Mouse (Mus musculus) cerebellum, adult 9-11 months (tissue): ENCODE results near the gene Atcay.
"Not testable (repeated sequence)": the region's sequence is repeated elsewhere in the genome, so short reads cannot be mapped to it uniquely, and the experiment has no call there.

Source experiments
- DNase-seq: peaks from one replicate; pipeline ENCODE4 v3.0.0; 2022

Atcay gene

DNA sequence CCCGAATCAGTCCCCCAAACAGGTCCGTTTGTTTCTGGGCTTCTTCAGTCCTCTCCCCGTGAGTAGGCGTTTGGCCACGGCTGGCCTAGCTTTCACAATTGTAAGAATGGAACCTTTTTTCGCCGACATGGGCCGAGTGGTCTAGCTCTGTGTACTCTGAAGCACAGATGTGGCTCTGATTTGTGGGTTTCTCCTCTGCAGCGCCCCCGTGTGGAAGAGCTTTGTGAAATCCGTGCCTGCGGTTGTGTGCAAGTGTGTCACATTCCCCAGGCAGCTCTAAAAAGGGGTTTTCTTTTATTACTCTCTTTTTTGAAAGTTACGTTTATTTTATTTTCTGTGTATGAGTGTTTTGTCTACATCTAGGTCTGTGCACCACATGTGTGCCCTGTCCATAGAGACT is 10.2 kb upstream of the Atcay start:
- DNase-seq = peak; percentile 54

DNA sequence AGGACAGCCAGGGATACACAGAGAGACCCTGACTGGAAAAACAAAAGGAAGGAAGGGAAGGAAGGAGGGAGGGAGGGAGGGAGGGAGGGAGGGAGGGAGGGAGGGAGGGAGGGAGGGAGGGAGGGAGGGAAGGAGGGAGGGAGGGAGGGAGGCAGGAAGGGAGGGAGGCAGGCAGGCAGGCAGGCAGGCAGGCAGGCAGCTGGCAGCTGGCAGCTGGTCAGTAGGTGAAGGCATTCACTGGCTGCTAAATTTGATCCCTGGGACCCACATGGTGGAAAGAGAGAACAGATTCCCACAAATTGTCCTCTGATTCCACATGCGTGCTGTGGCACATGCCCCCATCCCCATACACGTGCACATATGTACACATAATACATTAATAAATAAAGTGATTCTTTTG is 8.0 kb upstream of the Atcay start:
- no peak for DNase-seq

DNA sequence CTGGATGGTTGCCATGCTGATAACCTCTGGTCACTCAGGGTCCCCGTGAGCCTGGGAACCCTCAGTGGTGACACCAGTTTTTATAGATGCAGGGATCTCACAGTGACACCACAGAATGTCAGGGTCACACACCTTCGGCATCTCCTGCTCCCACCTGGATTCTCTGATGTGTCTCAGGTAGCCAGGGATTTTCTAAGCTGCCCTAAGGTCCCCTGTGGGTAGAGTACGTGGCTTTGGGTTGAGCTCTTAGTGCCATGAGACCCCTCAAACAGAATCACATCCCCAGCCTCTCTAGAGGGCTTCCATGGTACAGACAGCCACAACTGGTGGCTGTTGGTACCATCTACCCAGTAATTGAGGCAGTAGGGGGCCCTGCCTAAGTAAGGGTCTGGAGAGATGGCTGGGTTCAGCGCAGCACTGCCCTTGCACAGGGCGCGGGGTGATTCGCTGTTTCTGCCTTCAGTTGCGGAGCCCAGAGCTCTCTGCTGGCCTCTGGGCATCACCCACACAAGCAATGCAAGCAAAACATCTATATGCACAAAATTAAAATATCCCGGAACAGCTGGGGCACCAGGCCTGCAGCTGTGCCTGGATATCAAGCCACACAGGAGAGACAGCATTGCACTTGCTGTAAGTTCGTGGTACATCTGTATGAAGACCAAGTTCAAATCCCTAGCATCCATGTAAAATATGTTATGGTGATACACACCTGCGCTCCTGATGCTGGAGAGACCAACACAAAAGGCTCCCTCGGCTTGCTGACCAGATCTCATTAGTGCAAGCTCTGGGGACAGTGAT is 6.0 kb upstream of the Atcay start:
- peak; percentile 30 for DNase-seq

DNA sequence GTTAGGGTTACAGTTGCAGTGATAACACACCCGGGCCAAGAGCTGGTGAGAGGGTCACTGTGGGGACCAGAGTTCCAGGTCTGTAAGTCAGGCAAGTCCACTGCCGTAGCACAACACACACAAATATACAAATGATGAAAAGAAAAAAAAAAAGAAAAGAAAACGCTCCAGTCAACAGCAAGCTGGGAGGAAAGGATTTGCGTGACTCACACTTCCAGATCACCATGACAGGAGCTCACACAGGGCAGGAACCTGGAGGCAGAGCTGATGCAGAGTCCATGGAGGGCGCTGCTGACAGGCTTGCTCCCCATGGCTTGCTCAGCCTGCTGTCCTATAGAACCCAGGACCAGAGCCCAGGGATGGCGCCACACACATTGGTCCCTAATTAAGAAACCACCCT is 3.6 kb upstream of the Atcay start:
- DNase-seq = peak; percentile 36

DNA sequence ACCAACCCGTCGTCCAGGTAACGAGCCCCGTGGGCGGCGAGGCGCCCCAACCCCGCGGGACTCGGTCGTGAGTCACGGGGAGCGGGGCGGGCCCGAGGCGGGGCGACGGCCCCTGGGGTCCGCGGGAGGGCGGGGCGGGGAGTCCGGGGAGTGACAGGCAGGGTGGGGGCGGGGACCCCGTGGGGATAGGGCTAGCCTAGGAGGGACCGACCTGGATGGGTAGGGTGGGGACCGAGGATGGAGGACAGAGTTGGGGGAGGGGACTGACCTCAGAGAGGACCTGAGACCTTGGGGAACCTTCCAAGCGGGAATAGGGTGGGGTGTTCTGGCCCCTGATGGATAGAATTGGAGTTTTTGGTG is 2.6 kb upstream of the Atcay start:
- DNase-seq = no peak

DNA sequence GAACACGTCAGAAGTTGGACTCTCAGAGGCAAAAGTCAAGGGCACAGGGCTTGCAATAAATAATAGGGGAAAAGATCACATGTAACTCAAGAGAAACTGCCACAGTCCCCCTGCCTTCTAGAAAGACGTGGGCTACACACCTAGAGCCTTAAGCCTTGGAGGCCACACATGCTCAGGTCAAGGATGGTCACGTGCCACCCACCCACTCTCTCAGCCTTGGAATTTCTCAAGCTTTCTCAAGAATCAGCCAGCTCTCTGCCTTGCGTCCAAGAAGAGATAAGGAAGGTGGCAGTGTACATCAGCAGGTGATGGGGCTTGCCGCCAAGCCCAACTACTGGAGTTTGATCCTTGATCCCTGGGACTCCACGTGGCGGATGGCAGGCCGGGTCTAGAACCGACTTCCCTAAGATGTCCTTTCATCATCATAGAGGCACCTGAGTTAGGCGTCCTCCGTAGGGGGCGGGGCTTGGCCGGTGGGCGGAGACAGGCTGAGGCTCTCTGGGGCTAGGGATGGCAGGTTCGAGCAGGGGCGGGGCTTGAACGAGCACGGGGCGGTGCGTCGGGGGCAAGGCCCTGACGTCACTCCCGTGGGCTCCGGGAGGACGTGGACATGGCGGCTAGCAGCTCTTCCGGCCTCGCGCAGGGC is 2.1 kb upstream of the Atcay start, which contains the start of gene Zfr2:
TSS of gene Zfr2 (plus strand) at position 576 of the 646 bp plus-strand sequence.
- DNase-seq = peak; percentile 96

DNA sequence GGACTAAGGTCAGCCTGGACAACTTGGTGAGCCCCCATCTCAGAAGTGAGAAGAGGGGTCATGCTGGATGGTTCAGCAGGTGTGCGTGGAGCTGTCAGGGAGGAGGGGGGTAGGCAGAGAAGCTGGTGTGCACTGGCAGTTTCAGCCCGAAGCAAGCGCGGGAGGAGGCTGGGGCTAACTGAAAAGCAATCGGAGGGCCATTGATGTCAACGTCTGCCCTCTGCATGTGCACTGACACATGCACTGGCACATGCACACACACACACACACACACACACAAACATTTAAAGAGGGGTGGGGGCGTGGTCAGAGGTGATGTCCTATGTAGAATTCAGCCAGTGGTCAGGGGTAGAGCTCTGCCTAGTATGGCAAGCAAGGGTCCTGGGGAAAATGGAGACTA is 803 bp upstream of the Atcay start:
- peak; percentile 65 for DNase-seq

DNA sequence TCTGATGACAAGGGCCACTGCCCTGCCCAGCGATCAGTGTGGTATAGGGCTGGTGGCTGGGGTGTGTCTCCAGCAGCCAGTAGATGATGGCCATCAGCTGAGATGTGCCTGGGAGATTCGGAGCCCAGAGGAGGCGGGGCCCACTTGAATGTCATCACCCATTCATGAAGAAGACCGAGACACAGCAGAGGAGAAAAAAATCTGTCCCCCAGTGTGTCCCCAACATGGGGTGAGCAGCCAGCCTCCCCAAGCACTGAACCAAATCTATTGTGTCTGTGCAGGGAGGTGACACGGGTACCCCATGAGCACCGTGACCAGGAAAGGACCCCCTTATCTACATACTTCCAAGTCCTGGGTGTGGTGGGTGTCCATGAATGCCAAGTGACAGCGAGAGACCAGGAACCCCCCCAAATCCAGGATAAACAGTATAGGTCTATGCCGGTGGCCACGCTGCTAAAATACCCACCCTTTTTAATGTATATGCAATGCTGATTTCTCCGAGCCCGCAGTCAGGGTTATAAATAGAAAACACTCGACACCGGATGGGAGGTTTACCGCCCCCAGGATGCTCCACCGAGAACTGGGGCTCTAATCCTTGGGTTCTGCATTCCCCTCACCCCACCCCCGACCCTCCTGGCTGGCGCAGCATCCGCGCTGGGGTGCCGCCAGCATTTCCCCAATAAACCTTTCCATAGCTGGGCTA is 747 bp downstream of the Atcay start:
- DNase-seq = peak; percentile 70

DNA sequence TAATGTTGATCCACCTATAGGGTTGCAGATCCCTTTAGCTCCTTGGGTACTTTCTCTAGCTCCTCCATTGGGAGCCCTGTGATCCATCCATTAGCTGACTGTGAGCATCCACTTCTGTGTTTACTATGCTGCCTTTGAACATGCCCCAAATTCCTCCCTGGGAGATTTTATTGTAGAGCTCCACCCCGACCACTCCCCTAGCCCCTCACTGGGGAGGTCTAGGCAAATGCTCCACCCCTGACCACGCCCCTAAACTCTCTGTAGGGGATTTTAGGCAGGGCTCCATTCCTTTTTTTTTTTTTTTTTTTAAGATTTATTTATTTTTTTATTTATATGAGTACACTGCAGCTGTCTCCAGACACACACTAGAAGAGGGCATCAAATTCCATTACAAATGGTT is 6.9 kb downstream of the Atcay start:
- not testable (repeated sequence) for DNase-seq

DNA sequence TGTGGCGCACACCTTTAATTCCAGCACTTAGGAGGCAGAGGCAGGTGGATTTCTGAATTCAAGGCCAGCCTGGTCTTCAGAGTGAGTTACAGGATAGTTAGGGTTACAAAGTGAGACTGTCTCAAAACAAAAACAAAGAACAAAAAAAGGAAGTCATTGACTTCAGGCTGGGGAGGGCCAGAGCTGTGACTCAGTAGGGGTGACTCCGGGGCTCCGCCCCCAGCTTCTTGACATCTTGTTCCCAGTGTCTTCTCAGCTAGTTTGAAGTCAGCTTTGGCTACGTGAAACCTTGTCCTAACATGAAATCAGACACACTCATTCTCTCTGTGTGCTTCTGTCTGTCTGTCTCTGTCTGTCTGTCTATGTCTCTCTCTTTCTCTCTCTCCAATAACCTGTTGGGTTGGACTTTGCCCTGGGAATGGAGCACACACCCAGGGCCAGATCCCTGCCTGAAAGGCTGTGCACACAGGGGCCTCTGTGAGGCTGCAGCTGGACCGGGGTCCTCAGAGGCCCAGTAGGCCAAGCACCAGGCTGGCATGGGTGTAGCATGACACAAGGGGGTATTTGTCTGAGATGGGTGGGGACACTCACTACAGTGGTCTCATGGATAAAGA is 9.1 kb downstream of the Atcay start:
- DNase-seq = no peak

DNA sequence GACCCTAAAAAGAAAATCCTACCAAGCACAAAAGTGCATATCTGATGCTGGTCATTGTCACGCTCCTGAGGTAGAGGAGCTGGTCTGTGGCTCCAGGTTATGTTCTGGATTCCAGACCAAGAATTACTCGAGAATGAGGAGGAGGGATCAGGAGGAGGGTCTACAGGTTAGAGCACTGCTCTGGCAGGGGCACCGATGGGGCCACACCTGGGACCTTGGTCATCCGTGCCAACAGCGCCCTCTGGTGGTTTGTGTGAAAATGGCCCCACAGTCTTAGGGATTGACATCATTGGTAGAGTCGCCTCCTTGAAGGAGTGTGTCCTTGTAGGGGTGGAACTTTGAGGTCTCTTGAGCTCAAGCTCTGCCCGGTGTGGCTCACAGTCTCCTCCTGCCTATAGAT is 12.7 kb downstream of the Atcay start:
- peak; percentile 56 for DNase-seq

DNA sequence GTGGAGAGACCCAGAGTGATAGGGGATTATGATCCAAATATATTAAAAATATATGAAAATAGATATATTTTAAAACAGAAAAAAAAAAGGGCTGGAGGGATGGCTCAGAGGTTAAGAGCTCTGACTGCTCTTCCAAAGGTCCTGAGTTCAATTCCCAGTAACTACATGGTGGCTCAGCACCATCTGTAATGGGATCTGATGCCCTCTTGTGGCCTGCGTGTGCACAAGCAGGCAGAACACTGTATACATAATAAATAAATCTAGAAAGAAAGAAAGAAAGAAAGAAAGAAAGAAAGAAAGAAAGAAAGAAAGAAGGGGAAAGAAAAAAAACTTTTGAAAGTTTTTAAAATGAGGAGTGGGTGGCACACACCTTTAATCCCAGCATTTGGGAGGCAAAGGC is 13.4 kb downstream of the Atcay start:
- not testable (repeated sequence) for DNase-seq

DNA sequence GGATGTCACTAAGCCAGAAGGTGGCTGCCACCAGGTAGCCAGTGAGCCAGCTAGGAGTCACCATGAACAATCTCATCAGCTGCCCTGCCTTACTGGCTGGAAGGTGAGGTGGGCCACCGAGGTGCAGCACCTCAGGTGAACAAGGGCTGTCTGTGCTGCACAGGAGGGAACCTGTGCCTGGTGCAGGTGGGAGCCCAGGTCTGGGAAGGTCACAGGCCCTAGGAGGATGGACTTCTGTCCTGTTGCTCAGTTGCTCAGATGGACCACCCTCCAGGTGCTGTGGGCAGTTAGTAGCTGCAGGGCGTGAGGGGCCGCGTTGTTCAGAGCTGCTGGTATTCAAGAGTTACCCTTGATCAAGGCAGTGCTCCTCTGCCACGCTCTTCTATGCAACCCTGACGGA is 13.8 kb downstream of the Atcay start:
- DNase-seq = no peak

DNA sequence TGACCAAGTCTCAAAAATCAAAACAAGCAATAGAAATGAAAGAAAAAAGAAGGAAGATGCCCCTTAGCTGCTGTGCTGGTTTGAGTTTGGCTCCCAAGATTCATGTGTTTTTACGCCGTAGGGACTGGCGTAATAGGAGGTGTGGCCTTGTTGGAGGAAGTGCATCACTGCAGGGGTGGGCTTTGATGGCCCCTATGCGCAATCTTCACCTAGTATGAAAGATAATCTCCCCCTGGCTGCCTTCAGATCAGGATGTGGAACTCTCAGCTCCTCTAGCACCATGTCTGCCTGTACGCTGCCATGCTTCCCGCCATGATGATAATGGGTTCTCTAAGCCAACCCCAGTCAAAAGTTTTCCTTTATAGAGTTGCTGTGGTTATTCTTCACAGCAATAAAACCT is 14.4 kb downstream of the Atcay start:
- no peak for DNase-seq

DNA sequence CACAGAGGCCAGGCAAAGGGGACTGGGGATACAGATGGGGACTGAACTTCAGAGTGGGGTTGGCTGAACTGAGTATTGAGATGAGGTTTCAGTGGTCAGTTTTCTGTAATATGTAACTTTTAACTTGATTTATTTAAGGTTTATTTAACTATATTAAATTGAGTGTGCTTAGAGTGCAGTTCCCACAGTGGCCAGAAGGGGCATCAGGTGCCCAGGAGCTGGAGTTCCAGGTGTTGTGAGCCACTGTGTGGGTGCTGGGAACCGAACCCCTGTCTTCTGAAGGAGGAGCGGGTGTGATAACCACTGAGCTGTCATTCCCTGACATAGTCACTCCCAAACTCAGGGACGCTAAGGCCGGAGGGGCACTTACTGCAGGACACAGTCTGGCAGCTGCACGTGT is 20.5 kb downstream of the Atcay start:
- no peak for DNase-seq

DNA sequence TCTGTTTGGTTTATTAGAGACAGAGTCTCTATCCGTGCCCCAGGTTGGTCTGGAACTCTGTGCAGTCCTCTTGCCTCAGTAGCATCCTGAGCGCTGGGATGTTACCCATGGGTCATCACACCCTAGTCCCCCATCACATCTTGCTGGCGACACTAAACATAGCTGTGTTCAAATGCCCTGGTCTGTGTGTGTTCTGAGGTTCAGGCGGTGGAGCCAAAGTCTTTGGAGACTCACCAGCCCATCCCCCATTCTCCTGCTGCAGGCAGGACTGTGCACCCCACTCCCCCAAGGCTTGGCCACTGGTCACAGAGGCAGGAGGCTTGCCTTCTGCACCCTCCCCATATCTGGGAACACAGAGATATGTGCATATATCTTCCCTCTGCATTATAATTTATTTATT is 26.5 kb downstream of the Atcay start:
- DNase-seq = no peak

DNA sequence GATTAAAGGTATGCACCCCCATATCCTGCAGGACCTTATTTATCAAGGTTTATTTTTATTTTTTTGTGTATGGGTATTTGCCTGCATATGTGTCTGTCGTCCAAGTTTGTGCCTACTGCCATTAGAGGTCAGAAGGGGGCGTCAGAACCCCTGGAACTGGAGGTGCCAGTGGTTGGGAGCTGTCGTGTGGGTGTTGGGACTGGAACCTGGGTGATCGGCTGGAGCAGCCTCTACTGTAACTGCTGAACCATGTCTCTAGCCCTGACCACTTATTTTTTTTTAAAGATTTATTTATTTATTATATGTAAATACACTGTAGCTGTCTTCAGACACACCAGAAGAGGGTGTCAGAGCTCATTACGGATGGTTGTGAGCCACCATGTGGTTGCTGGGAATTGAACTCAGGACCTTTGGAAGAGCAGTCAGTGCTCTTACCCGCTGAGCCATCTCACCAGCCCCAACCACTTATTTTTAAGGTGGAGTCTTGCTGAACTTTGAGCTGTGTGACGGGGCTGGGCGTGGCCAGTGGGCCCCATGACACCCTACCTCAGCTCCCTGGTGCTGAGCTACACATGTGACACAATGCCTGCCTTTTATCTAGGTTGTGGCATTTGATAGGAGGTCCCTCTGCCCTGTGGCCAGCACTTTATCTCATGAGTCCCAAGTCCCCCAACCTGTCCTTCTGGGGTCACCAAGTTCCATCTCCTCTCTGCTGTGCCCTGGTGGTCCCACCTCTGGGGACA is 27.5 kb downstream of the Atcay start:
- DNase-seq = no peak

DNA sequence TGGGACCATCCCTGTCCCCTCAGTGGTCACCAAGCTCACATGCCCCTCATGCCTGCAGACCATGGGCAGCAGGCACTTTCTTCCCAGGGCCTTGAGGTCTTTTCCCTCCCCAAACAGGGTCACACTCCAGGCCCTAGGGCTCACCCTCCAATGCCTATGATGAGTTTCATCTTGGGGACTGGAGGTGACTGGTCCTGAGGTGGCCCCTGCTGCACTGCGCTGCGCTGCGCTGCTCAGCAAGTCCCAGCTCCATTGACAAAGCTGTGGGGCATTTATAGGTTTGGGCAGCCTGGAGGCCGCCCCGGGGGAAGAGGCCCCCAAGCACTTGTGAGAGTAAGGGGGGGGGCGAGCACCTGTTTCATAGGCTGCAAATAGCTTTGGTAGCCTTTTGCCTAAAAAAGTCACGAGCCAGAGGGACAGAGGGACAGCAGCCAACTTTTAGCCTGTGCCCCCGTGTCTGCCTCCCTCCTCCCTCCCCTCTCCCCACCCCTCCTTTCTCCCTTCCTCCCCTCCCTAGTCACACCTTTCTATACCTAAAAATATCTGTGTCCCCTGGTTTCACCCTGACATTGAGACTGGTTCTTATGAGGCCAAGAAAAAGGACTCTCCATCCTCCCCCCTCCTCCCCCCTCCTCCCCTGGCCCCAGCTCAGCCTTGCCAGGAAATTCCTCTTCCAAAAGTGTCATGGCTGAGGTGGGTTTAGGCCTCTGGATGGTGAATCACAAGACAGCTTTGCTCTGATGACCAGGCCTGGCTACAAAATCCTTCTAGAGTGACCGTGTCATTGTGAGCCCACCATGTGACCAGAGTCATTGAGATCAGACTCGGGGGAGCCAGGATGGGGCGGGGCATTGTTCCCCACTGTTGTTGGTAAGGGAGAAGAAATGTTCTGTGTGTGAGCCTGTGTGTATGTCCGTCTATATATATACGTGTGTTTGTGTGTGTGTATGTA is 28.6 kb downstream of the Atcay start, which contains the start of gene Nmrk2:
TSS of gene Nmrk2 (minus strand) at position 245 of the 952 bp plus-strand sequence.
- no peak for DNase-seq

DNA sequence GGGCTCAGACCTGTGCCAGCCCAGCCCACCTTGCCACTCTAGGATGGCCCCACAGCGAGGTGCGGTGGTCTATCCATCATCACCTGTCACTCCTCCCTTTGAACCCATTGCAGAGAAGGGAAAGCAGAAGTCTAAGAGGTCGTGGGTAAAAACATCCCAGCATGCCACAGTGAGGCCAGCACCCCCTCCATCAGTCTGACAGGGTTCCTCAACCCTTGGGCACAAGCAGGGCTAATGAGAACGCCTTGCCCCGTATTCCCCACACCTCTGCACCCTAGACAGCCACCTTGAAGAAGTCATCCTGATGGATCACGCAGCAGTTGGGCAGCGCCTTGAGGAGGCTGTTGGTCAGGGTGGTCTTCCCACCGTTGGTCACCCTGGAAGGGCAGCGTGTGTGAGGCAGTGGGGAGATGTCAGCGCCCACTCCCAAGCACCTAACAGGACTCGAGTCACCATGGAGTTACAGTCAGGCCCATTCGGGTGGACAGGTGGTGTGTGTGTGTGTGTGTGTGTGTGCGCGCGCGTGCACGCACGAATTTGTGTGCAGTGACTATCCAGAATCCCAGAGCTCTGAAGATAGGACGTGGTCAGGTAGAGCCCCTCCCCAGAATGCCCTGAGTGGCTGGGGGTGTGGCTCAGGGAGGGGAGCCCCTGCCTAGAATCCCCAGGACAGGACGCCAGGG is 29.9 kb downstream of the Atcay start:
- no peak for DNase-seq

DNA sequence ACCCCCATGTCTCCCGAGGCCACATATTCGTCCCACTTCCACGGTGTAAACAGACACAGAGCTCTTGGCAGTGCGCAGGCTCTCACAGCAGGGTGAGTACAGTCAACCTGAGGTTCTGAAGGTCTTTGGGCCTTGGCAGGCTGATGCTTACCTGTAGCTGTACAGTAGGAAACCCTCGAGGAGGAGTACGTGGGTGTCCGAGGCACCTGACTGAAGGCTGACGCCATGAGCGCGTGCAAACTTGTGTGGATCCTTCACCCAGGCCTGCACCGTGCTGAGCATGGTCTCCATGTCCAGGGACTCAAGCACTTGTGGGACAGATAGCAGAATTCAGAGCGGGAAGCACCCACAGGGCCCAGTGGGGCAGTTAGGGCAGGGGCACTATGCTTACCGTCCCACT is 30.5 kb downstream of the Atcay start:
- no peak for DNase-seq

DNA sequence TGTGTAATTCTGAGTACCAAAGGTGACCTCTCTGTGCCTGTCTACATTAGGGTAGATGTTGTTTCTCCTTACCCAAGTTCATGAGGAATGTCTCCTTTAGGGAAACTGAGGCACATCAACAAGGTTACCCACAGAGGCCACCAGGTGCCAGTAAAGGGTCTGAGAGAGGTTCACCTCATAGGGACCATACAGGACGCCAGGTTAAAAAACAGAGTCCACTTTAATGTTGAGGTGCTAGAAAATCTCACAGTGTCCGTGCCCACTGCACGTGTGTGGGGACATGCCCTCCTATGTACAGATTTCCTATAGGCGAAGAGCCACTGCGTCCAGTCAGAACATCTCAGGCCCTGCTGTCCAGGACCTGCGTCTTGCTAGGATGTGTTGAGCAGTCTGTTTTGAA is 31.6 kb downstream of the Atcay start:
- DNase-seq = no peak
